Mouse (Mus musculus) small intestine, adult 2 months (tissue): Measurements from ENCODE around the gene Vmn2r84. TPM values are rescaled to one million over a fixed set of nuclear protein-coding genes. Genes with fewer than 3 reads are reported as not detected.
"Not testable (repeated sequence)": the region's sequence is repeated elsewhere in the genome, so short reads cannot be mapped to it uniquely, and the experiment has no call there.

Experiments
- H3K27ac ChIP-seq: fragments of 200-500 bp; 2 replicates; pipeline ENCODE4 v1.5.1; 2012; ENCODE audit warnings: low read depth, low read length, control low read depth, inconsistent platforms; ENCODE audit not compliant: insufficient read depth
- H3K27me3 ChIP-seq: fragments of 200-500 bp; 2 replicates; pipeline ENCODE4 v1.6.1; 2012; ENCODE audit warnings: mild to moderate bottlenecking, moderate library complexity, low read length, inconsistent platforms; ENCODE audit not compliant: control insufficient read depth, insufficient read depth
- H3K36me3 ChIP-seq: fragments of 200-500 bp; 2 replicates; pipeline ENCODE4 v1.6.1; 2012; ENCODE audit warnings: mild to moderate bottlenecking, low read length, control low read depth, inconsistent platforms; ENCODE audit not compliant: control insufficient read depth, insufficient read depth
- H3K4me1 ChIP-seq: fragments of 200-500 bp; 2 replicates; pipeline ENCODE4 v1.6.1; 2012; ENCODE audit warnings: low read length, inconsistent platforms, mixed read lengths; ENCODE audit not compliant: control insufficient read depth, insufficient read depth, insufficient read length
- H3K4me3 ChIP-seq: fragments of 200-500 bp; 2 replicates; pipeline ENCODE4 v1.5.1; 2012; ENCODE audit warnings: low read depth, mild to moderate bottlenecking, control low read depth, inconsistent platforms, low read length, moderate library complexity
- CTCF ChIP-seq: fragments of 200-500 bp; IDR thresholded peaks from 2 replicates; pipeline ENCODE4 v1.5.1; 2012; ENCODE audit warnings: low read depth, mild to moderate bottlenecking, control low read depth, inconsistent platforms, low read length, moderate library complexity, mixed read lengths; ENCODE audit not compliant: insufficient replicate concordance, insufficient read length; ENCODE audit errors: extremely low read depth
- POLR2A ChIP-seq: fragments of 200-500 bp; IDR thresholded peaks from 2 replicates; pipeline ENCODE4 v1.6.1; 2012; ENCODE audit warnings: low read depth, mild to moderate bottlenecking, control low read depth, inconsistent platforms, low read length, moderate library complexity
- WGBS: fragments of 180-500 bp; shearing (Covaris S2); methylation state at CpG from one replicate; pipeline ENCODE4 v1.1.7; 2018; 5-methylcytosine and 5-hydroxymethylcytosine counted together
- polyA plus RNA-seq: library from polyadenylated mRNA; depleted of rRNA; stranded (reverse); fragments of >200 nt; gene quantifications from 2 replicates; pipeline ENCODE4 v1.2.3, GENCODE M21; 2012; rRNA removed

Vmn2r84 gene
- polyA plus RNA-seq, 1 experiment = not detected

DNA sequence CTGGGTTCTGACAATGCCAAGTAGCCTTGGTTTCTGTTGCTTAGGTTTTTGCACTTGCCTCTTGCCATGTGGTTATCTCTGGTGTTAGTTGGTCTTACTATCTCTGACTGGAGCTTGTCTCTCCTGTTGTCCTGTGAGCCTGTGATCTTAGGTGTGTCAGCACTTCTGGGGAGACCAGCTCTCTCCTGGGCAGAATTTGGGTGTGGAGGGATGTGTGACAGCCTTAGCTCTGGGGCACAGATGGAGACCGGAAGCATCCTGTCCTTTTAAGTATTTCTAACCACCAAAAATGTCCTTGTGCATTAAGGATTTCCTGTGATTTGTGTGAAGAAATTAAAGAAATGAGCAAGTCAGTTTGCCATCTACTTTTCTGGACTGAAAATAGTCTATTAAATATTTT lies 50.1 kb downstream of the Vmn2r84 start:
- H3K27ac ChIP-seq = no peak overlapping the region
- no peaks in the 10 kb centered on the region for H3K4me1 ChIP-seq
- no peak for TF ChIP-seq CTCF
- TF ChIP-seq POLR2A = no peak
- H3K27me3 ChIP-seq = no peaks in the 10 kb centered on the region
- H3K4me3 ChIP-seq = no peak overlapping the region
- no peaks in the 10 kb centered on the region for H3K36me3 ChIP-seq
- WGBS = 81% methylated on average over 1 of the region's 1 CpGs

DNA sequence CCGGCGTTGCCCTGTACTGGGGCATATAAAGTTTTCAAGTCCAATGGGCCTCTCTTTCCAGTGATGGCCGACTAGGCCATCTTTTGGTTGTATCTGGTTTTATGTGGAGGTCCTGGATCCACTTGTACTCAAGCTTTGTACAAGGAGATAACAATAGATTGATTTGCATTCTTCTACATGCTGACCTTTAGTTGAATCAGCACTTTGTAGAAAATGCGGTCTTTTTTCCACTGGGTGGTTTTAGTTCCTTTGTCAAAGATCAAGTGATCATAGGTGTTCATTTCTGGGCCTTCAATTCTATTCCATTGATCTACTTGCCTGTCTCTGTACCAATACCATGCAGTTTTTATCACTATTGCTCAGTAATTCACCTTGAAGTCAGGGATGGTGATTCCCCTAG lies 54.1 kb downstream of the Vmn2r84 start:
- not testable (repeated sequence) for H3K4me3 ChIP-seq, H3K36me3 ChIP-seq, H3K4me1 ChIP-seq, H3K27me3 ChIP-seq, H3K27ac ChIP-seq
- WGBS = 85% methylated on average over 4 of the region's 4 CpGs

DNA sequence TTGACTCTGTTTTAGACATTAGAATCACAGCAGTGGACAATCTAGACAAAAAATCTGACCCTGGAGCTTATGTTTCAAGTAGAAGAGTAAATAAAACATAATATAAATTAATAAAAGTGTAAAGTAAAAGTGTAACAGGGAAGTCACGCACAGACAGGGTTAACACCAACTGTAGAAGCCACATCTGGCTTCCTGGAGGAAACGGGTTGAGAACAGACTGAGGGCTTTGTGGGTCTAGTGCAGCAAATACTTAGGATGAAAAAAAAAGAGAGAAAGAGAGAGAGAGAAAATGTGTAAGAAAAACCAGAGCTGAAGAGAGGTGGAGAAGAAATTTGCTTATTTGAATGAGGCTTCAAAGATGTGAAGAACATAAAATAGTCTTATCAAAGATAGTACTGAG lies 56.6 kb downstream of the Vmn2r84 start:
- Histone ChIP-seq H3K27ac (no peak overlapping the region), H3K4me3 (no peak overlapping the region), H3K4me1 (no peaks in the 10 kb centered on the region), H3K36me3 (no peaks in the 10 kb centered on the region), H3K27me3 (no peaks in the 10 kb centered on the region)
- 40% methylated on average over 2 of the region's 2 CpGs for WGBS
- TF ChIP-seq POLR2A (no peak), CTCF (no peak)

DNA sequence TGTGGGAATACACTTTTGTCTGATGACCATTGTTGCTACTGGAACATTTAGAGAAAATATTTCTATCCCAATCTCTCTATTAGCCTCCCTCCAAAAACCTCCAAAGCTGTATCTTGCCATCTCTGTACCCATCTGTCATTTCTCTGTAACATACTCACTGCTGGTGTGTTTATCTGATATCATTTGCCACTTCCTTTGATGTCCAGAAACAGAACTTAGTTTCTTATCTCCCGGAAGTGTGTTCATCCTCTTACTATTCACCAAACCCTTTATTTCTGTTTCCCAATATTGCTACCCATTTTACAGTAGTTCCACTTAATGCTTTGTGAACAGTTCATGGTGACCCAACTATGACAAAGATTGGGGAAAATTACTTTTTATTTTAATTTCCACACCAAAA lies 57.7 kb downstream of the Vmn2r84 start:
- H3K4me3 ChIP-seq = no peak overlapping the region
- 53% methylated on average over 1 of the region's 1 CpGs for WGBS
- H3K27me3 ChIP-seq = no peaks in the 10 kb centered on the region
- no peaks in the 10 kb centered on the region for H3K4me1 ChIP-seq
- no peaks in the 10 kb centered on the region for H3K36me3 ChIP-seq
- no peak overlapping the region for H3K27ac ChIP-seq
- TF ChIP-seq CTCF = no peak
- TF ChIP-seq POLR2A = no peak

DNA sequence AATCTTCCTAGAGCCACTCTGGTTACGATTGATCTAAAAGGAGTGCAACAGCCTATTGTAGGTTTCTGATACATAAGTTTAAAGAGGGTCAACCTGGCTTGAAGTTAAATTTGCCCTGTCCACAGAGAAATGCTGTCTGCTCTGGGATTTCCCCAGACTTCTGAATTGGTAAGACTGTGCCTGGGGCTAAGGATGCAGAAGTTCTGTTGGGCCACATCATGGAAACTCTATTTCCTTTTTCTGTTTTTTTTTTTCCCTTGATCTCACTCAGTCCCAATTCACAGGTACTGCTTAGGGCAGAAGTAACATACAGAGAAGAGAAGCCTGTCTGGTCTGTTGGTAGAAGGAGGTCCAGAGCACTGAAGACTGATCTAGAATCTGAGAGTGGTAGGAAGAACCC lies 63.4 kb downstream of the Vmn2r84 start:
- Histone ChIP-seq H3K4me1 (no peaks in the 10 kb centered on the region), H3K36me3 (no peaks in the 10 kb centered on the region), H3K4me3 (no peak overlapping the region), H3K27ac (no peak overlapping the region), H3K27me3 (no peaks in the 10 kb centered on the region)
- no peak for TF ChIP-seq CTCF
- TF ChIP-seq POLR2A = no peak
- WGBS = 80% methylated on average over 1 of the region's 1 CpGs

Other genes with a start within 250 kb of the Vmn2r84 start
- gene Olfr825, start 227.6 kb downstream of the Vmn2r84 start, polyA plus RNA-seq = not detected in 2 replicates
- not detected in 2 replicates for gene Olfr826, start 210.1 kb downstream of the Vmn2r84 start, polyA plus RNA-seq
- gene Olfr827, start 179.9 kb downstream of the Vmn2r84 start, polyA plus RNA-seq = not detected in 2 replicates
- not detected in 2 replicates for gene Neurod4, start 114.1 kb downstream of the Vmn2r84 start, polyA plus RNA-seq
- gene Tespa1, start 71.5 kb downstream of the Vmn2r84 start, polyA plus RNA-seq = 0.11 and 0.25 TPM in 2 replicates
- gene Vmn2r85, start 35.4 kb upstream of the Vmn2r84 start, polyA plus RNA-seq = not detected in 2 replicates
- not detected in 2 replicates for gene Vmn2r86, start 61.7 kb upstream of the Vmn2r84 start, polyA plus RNA-seq
- not detected in 2 replicates for gene Vmn2r87, start 103.1 kb upstream of the Vmn2r84 start, polyA plus RNA-seq